Mouse (Mus musculus): ENCODE data around the gene Cachd1. TPM values are rescaled to one million over a fixed set of nuclear protein-coding genes. Genes with fewer than 3 reads are reported as not detected.

Gene Cachd1
- polyA plus RNA-seq, 1 experiment from 2014 or later = 28.1 TPM

DNA sequence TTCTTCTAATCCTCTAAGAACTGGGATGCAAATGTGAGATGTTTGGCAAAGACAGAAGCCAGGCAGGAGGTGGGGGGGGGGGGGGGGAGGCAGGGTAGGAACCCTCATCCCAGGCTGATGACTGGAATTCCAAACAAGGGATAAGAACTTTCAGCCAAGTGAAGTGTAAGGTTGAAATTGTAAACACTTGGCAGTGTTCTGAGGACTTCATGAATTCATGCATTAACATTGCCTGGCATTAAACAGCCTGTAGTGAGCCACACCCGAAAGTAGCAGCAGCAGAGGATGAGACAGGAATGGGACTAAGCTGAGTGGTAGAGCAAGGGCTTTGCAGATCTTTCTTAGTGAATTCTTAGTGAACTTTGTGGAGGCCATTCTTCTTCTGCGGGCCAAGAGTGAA is 250.5 kb downstream of the Cachd1 start:
- 83% methylated on average over 2 of the region's 2 CpGs for WGBS
- H3K9me3 ChIP-seq = peaks cover 11% of the 10 kb centered on the region
- H3K4me1 ChIP-seq (replicated peaks) = no peaks in the 10 kb centered on the region
- H3K36me3 ChIP-seq = no peaks in the 10 kb centered on the region
- H3K4me3 ChIP-seq = no peak overlapping the region
- DNase-seq (ENCODE audit: low spot score) = no peak
- no peak overlapping the region for H3K27ac ChIP-seq
- H3K27me3 ChIP-seq (ENCODE audit: insufficient read depth, poor library complexity, severe bottlenecking) = no peaks in the 10 kb centered on the region

DNA sequence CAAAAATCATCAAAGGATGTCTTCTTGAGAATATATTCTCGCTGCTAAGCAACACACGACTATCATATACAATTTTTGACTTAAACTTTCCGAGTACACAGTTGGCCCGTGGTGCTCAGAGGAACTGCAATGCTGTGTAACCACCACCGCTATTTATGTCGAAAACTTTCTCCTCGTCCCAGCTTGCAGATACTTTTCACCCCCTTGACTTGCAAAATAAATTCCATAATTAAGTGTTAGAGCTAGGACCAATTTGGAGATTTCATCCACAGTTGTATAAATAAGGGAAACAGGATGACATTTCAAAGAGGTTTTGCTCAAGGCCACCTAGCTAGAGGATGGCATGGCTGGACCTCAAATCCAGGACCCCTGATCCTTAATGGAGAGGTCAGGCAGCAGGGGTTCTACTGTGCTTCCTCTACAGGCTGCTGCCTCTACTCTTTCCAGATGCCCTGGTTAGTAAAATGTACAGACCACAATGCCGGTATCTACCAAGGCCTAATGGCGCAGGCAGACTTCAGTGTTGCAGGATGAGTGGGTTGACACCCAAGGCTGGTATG is 251.5 kb downstream of the Cachd1 start:
- Histone ChIP-seq H3K27me3 (ENCODE audit: insufficient read depth, poor library complexity, severe bottlenecking) (no peaks in the 10 kb centered on the region), H3K4me1 (replicated peaks) (no peaks in the 10 kb centered on the region), H3K9me3 (peaks cover 6% of the 10 kb centered on the region), H3K27ac (no peak overlapping the region), H3K4me3 (no peak overlapping the region), H3K36me3 (no peaks in the 10 kb centered on the region)
- 90% methylated on average over 9 of the region's 9 CpGs for WGBS
- DNase-seq (ENCODE audit: low spot score) = no peak

DNA sequence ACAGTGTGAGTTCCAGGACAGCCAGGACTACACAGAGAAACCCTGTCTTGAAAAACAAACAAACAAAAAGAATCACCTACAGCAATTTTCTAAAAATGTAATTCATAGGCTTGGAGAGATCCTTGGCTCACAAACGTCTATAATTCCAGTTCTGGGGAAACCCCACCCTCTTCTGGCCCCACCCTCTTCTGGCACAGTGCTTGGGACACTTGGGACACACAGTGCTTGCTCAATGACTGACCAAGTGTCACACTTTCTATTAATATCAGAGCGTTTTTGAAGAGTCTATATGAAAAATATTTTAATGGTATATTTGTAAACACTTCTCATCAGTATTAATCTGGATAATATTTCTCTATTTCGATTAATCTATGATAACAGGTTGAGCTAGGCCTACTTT is 256.6 kb downstream of the Cachd1 start:
- H3K4me3 ChIP-seq = no peak overlapping the region
- H3K27me3 ChIP-seq (ENCODE audit: insufficient read depth, poor library complexity, severe bottlenecking) = no peaks in the 10 kb centered on the region
- H3K36me3 ChIP-seq = no peaks in the 10 kb centered on the region
- H3K4me1 ChIP-seq (replicated peaks) = no peaks in the 10 kb centered on the region
- DNase-seq (ENCODE audit: low spot score) = no peak
- H3K9me3 ChIP-seq = no peaks in the 10 kb centered on the region
- WGBS = 80% methylated on average over 3 of the region's 3 CpGs
- H3K27ac ChIP-seq = no peak overlapping the region

DNA sequence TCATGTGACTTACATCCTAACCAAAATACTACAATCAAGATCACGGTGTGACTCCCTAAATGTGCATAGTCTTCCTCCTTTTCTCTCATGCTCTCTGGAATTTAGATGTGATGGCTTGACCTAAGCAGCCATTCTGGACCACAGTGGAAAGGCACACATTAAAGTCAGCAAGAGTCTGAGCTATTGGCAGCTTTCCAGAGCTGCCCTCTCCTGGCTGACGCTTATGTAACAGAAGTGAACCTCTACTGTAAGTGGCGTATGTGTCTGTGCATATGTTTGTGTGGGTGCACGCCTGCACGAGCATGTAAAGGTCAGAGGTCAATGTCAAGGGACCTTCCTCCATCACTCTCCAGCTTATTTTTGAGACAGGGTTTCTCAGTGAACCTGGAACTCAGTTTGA is 258.7 kb downstream of the Cachd1 start:
- no peaks in the 10 kb centered on the region for H3K4me1 ChIP-seq (replicated peaks)
- no peak for DNase-seq (ENCODE audit: low spot score)
- 84% methylated on average over 5 of the region's 5 CpGs for WGBS
- H3K4me3 ChIP-seq = no peak overlapping the region
- no peak overlapping the region for H3K27ac ChIP-seq
- no peaks in the 10 kb centered on the region for H3K27me3 ChIP-seq (ENCODE audit: insufficient read depth, poor library complexity, severe bottlenecking)
- H3K36me3 ChIP-seq = no peaks in the 10 kb centered on the region
- H3K9me3 ChIP-seq = no peaks in the 10 kb centered on the region

DNA sequence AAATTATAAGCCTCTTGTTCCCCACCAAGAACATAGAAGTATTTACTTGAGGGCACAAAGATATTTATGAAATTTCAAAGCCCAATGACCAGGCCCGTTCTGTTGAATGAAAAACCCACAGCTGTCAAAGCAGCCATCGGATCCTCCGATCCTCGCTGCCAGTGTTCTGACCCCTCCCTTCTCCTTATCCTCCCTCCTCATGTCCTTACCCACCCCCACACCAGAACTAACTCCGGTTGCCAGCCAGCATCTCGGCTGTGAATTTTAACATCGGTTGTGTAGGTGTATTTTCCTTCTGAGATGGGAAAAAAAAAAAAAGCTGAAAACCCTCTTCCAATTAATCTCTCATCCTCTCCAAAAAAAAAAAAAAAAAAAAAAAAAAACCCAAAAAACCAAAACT is 260.7 kb downstream of the Cachd1 start:
- no peak for DNase-seq (ENCODE audit: low spot score)
- 62% methylated on average over 7 of the region's 7 CpGs for WGBS
- no peaks in the 10 kb centered on the region for H3K4me1 ChIP-seq (replicated peaks)
- no peaks in the 10 kb centered on the region for H3K9me3 ChIP-seq
- no peaks in the 10 kb centered on the region for H3K36me3 ChIP-seq
- H3K27ac ChIP-seq = no peak overlapping the region
- H3K4me3 ChIP-seq = no peak overlapping the region
- no peaks in the 10 kb centered on the region for H3K27me3 ChIP-seq (ENCODE audit: insufficient read depth, poor library complexity, severe bottlenecking)

DNA sequence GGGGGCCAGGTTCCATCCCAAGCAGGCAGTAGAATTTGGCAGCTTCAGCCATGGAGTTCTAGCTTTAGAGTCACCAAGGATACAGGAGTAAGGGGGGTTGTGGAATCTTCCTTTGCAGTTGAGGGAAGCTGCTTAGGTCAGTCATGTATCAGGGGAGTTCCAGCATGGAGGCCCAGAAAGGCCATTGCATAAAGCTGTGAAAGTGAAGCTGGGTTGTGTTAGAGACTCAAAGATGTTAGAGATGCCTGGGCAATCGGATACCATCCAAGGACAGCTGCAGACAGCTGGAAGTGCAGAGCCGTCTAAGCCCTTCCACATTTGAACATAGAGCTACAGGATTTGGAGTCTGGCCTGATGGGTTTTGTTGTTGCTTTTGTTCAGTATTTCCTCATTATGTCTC is 267.2 kb downstream of the Cachd1 start:
- Histone ChIP-seq H3K36me3 (no peaks in the 10 kb centered on the region), H3K27me3 (ENCODE audit: insufficient read depth, poor library complexity, severe bottlenecking) (no peaks in the 10 kb centered on the region), H3K27ac (no peak overlapping the region), H3K4me1 (replicated peaks) (no peaks in the 10 kb centered on the region), H3K4me3 (no peak overlapping the region), H3K9me3 (no peaks in the 10 kb centered on the region)
- 80% methylated on average over 2 of the region's 2 CpGs for WGBS
- DNase-seq (ENCODE audit: low spot score) = no peak

DNA sequence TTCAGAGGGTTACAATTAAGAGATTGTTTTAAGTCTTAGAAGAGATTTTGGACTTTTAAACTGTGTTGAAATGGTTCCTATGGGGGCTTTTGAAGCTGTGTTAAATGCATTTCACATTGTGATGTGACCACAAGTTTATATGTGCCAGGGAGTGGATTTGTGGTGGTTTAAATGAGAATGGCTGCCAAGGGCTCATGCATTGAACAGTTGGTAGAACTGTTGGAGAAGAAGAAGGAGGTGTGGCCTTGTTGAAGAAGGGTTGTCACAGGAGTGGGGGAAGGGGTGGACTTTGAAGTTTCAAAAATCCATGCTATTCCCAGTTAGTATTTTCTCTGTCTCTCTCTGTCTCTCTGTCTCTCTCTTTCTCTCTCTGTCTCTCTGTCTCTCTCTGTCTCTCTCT is 267.7 kb downstream of the Cachd1 start:
- Histone ChIP-seq H3K36me3 (no peaks in the 10 kb centered on the region), H3K27ac (no peak overlapping the region), H3K4me3 (no peak overlapping the region), H3K4me1 (replicated peaks) (no peaks in the 10 kb centered on the region), H3K27me3 (ENCODE audit: insufficient read depth, poor library complexity, severe bottlenecking) (no peaks in the 10 kb centered on the region), H3K9me3 (no peaks in the 10 kb centered on the region)
- no peak for DNase-seq (ENCODE audit: low spot score)

DNA sequence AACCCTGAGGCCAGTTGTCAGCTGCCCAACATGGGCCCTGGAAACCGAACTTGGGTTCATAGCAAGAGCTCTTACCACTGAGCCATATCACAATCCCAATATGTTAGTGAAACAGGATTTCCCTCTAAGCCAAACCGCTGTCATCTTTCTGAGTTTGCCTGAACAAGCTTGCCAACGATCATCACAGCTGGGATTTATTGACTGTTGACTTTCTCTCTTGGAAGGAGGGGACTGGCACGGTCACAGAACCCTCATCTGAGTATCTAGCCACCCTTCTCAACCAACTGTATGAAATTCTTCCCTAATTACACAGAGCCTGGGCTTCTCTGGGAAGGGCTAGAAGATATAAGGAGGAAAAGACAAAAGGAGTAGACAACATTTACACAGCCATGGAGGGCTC is 270.1 kb downstream of the Cachd1 start:
- Histone ChIP-seq H3K9me3 (no peaks in the 10 kb centered on the region), H3K27ac (no peak overlapping the region), H3K36me3 (no peaks in the 10 kb centered on the region), H3K27me3 (ENCODE audit: insufficient read depth, poor library complexity, severe bottlenecking) (no peaks in the 10 kb centered on the region), H3K4me1 (replicated peaks) (no peaks in the 10 kb centered on the region), H3K4me3 (no peak overlapping the region)
- WGBS = 75% methylated on average over 4 of the region's 4 CpGs
- DNase-seq (ENCODE audit: low spot score) = no peak

DNA sequence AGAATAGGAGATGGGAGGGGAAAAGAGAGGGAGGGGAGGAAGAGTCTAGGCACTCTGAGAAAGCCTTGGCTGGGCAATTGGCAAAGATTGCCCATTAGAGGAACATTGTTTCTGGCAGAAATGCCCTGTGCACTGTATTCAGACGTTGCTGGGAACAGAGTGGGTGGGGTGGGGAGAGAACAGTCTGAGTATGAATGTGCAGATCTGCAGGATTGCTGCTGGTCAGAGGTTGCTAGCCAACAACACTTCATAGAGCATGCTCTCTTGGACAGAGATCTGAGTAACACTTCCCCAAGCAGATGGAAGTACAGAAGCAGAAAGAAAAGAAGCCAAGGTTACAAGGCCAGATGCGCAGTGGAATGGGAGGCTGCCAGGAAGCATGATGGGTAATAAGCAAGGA is 285.7 kb downstream of the Cachd1 start:
- H3K27ac ChIP-seq = no peak overlapping the region
- DNase-seq (ENCODE audit: low spot score) = no peak
- H3K9me3 ChIP-seq = 0 out of 2 replicates have a peak, but pooled peaks cover 3% of the 10 kb centered on the region
- no peak overlapping the region for H3K4me3 ChIP-seq
- H3K4me1 ChIP-seq (replicated peaks) = no peaks in the 10 kb centered on the region
- H3K36me3 ChIP-seq = no peaks in the 10 kb centered on the region
- H3K27me3 ChIP-seq (ENCODE audit: insufficient read depth, poor library complexity, severe bottlenecking) = no peaks in the 10 kb centered on the region
- WGBS = 78% methylated on average over 2 of the region's 2 CpGs

DNA sequence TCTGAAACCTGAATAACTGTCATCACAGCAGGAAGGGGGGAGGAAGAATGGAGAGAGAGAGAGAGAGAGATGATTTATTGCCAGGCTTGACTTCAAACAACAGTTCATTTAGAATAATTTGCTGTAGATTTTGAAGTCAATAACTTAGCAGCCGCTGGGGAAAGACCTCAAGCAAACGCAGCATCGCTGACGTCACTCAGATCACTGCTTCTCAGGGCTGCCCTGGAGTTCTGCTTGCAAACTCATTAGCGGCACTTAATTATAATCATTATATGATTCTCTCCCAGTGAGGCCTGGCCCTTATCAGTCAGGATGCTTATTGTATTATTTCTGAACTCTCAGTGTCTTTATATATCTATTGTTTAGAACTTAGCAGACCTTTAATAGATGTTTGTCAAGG is 289.9 kb downstream of the Cachd1 start:
- 75% methylated on average over 5 of the region's 5 CpGs for WGBS
- H3K9me3 ChIP-seq = 0 out of 2 replicates have a peak, but pooled peaks cover under 1% of the 10 kb centered on the region
- H3K27me3 ChIP-seq (ENCODE audit: insufficient read depth, poor library complexity, severe bottlenecking) = peaks cover 9% of the 10 kb centered on the region; the same call in 1 of the 2 replicates
- no peak for DNase-seq (ENCODE audit: low spot score)
- no peak overlapping the region for H3K4me3 ChIP-seq
- no peaks in the 10 kb centered on the region for H3K36me3 ChIP-seq
- peaks cover 22% of the 10 kb centered on the region; the same call in 1 of the 2 replicates for H3K4me1 ChIP-seq (replicated peaks)
- no peak overlapping the region for H3K27ac ChIP-seq

DNA sequence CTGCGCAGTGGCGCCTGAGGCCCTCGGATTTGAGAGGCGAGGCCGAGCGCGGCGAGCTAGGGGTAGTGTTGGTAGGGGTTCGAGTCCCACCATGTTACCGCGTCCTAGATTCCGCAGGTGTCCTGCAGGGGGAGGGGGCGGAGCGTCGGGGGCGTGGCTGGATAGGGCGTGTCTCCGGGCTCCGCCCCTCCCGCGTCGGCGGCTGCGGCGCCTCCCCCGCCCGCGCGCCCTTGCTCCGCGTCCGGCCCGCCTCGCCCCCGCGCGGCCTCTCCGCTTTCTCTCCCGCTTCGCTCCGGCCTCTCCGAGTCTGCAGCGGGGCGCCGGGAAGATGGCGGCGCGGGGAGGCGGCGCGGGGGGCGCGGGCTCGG is 292.3 kb downstream of the Cachd1 start, which contains the start of gene Raver2:
Gene Raver2, plus strand, starts transcription at position 198 of the 368 bp plus-strand sequence.
- WGBS = 2% methylated on average over 44 of the region's 54 CpGs
- Histone ChIP-seq H3K4me3 (peak within 1 kb of the TSS; percentile 84), H3K9me3 (no peaks in the 10 kb centered on the region), H3K27me3 (ENCODE audit: insufficient read depth, poor library complexity, severe bottlenecking) (peaks cover 9% of the 10 kb centered on the region; the same call in 1 of the 2 replicates), H3K4me1 (replicated peaks) (peaks cover 22% of the 10 kb centered on the region; the same call in 1 of the 2 replicates), H3K27ac (peak within 1 kb of the TSS; percentile 92), H3K36me3 (no peaks in the 10 kb centered on the region)
- DNase-seq (ENCODE audit: low spot score) = peak; percentile 67

DNA sequence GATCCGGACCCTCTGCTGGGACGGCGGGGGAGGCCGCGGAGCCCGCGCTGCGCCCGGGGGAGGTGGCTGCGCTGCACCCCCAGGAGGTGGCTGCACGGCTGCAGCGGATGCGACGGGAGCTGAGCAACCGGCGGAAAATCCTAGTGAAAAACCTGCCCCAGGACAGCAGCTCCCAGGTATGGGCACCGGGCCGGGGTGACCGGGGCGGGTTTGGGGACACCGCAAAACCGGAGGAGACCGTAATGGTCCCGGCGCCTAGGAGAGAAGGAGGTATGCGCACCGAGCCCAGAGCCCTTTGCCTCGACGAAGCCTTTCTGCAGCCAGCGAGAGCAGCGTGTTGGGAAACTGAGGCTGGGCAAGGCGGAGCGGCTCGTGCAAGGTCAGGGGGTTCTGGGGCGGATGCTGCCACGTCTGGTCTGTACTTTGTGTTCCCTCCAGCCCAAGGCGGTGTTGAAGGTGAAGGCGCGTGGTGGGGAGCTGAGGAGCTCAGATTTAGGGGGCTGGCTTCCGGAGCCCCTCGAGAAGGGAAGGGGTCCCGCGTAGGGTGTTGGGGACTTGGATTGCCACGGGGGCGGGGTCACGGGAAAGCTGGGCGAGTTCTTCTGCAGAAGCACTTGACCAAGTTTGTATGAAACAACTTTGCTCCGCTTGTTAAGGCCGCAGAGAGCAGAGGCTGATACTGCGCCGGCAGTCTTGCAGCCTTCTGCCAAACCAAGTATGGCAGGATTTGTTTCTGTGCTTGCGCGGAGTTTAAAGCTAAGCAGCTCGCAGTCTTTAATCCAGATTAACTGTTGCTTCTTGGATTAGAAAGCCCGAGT is 292.9 kb downstream of the Cachd1 start:
- Histone ChIP-seq H3K36me3 (no peaks in the 10 kb centered on the region), H3K9me3 (no peaks in the 10 kb centered on the region), H3K4me3 (peak overlapping the region; percentile 84), H3K4me1 (replicated peaks) (peaks cover 22% of the 10 kb centered on the region; the same call in 1 of the 2 replicates), H3K27ac (peak overlapping the region; percentile 92), H3K27me3 (ENCODE audit: insufficient read depth, poor library complexity, severe bottlenecking) (peaks cover 9% of the 10 kb centered on the region; the same call in 1 of the 2 replicates)
- 1% methylated on average over 55 of the region's 55 CpGs for WGBS
- peak; percentile 58 for DNase-seq (ENCODE audit: low spot score)

DNA sequence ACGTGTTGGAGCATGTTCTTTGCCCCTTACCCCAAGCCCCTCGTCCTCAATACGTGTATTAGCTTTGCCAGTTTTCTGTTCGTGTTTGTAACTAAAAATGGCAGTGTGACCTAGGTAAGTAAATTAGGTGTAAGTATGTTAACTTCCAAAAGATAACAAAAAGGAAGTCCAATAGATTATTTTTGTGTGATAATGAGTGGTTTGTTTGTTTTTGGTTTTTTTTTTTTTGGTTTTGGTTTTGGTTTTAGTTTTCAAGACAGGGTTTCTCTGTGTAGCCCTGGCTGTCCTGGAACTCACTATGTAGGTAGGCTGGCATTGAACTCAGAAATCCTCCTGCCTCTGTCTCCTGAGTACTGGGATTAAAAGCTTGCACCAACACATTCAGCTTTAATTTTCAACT is 295.1 kb downstream of the Cachd1 start:
- DNase-seq (ENCODE audit: low spot score) = no peak
- H3K36me3 ChIP-seq = no peaks in the 10 kb centered on the region
- no peak overlapping the region for H3K4me3 ChIP-seq
- peaks cover 26% of the 10 kb centered on the region; the same call in 1 of the 2 replicates for H3K4me1 ChIP-seq (replicated peaks)
- WGBS = 87% methylated on average over 4 of the region's 4 CpGs
- H3K27ac ChIP-seq = no peak overlapping the region
- no peaks in the 10 kb centered on the region for H3K9me3 ChIP-seq
- peaks cover 9% of the 10 kb centered on the region; the same call in 1 of the 2 replicates for H3K27me3 ChIP-seq (ENCODE audit: insufficient read depth, poor library complexity, severe bottlenecking)
